Mouse (Mus musculus): ENCODE results near the gene Ackr1. TPM values are rescaled to one million over a fixed set of nuclear protein-coding genes. Genes with fewer than 3 reads are reported as not detected.
"Not testable (repeated sequence)": the region's sequence is repeated elsewhere in the genome, so short reads cannot be mapped to it uniquely, and the experiment has no call there.

Ackr1 gene
- total RNA-seq, 2 experiments from 2014 or later: 81.0 to 90.2 TPM

GRCm38 (mm10) chr1:173323839-173324585, 9.5 kb downstream of the Ackr1 start:
- peak; percentile 44 to 53 for DNase-seq (ENCODE audit: extremely low spot score in 1 of 2, low spot score in 2 of 2)
- peak; percentile 97 for TF ChIP-seq CTCF (IDR thresholded peaks at IDR 0.05)
- Histone ChIP-seq H3K4me3 (no peak overlapping the region), H3K27ac (no peak overlapping the region)
- intact Hi-C loops (cut with DNase I): loop anchor here (1.0 to 5.0 kb wide), 4 partner anchors 53 to 914 kb away; no protein-coding TSS in a partner anchor

- no peak overlapping the region; the same call in 1 of the 2 replicates for H3K27ac ChIP-seq
- H3K4me3 ChIP-seq: no peak overlapping the region
- DNase-seq (ENCODE audit: extremely low spot score in 1 of 2, low spot score in 2 of 2): no peak
- intact Hi-C loops (cut with DNase I): loop anchor here (5.0 kb wide), 1 partner anchor 685 kb away; no protein-coding TSS in a partner anchor
- no peak for TF ChIP-seq CTCF (IDR thresholded peaks at IDR 0.05)
Measured at GRCm38 (mm10) chr1:173322249-173322627, 11.3 kb downstream of the Ackr1 start.

- intact Hi-C loops (cut with DNase I): loop anchor here (5.0 kb wide), 1 partner anchor 684 kb away; no protein-coding TSS in a partner anchor
- Histone ChIP-seq H3K27ac (no peak overlapping the region; the same call in 1 of the 2 replicates), H3K4me3 (no peak overlapping the region)
- no peak for DNase-seq (ENCODE audit: extremely low spot score in 1 of 2, low spot score in 2 of 2)
- TF ChIP-seq CTCF (IDR thresholded peaks at IDR 0.05): no peak
Measured at GRCm38 (mm10) chr1:173321593-173322248, 11.8 kb downstream of the Ackr1 start.

- no peak overlapping the region for H3K4me3 ChIP-seq
- intact Hi-C loops (cut with DNase I): loop anchor here (10.0 kb wide), 1 partner anchor 947 kb away; no protein-coding TSS in a partner anchor
- TF ChIP-seq CTCF (IDR thresholded peaks at IDR 0.05): no peak
- H3K27ac ChIP-seq: no peak overlapping the region
- DNase-seq (ENCODE audit: extremely low spot score in 1 of 2, low spot score in 2 of 2): no peak
Measured at GRCm38 (mm10) chr1:173317925-173318477, 15.5 kb downstream of the Ackr1 start.

DNA sequence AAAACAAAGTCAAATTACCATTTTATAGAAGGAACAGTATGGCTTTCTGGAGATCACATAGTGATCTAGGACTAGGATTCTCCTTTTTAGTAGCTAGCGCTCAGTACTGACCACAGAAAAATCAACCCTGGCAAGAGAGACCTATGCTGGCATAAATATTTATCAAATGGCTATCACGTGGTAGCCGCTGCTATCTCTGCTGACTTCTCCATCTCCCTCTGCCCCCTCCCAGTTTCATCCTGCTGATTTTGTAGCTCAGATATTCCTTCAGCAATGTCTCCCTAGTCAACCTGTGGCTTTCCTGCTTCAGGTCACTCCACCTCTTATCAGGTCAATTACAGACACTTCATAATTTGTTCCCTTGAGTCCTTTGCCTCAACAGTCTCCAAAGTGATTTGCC, 17.8 kb downstream of the Ackr1 start:
- no peak for DNase-seq (ENCODE audit: extremely low spot score in 1 of 2, low spot score in 2 of 2)
- TF ChIP-seq CTCF (IDR thresholded peaks at IDR 0.05): no peak
- H3K4me3 ChIP-seq: no peak overlapping the region

GRCm38 (mm10) chr1:173313535-173314050, 20.0 kb downstream of the Ackr1 start:
- not testable (repeated sequence) for H3K27ac ChIP-seq; DNase-seq (ENCODE audit: extremely low spot score in 1 of 2, low spot score in 2 of 2); H3K4me3 ChIP-seq
- intact Hi-C loops (cut with DNase I): loop anchor here (10.0 kb wide), 1 partner anchor 951 kb away; no protein-coding TSS in a partner anchor

More for the DNA sequence above, 17.8 kb downstream of the Ackr1 start:
- intact Hi-C loops (cut with DNase I): loop anchor here (10.0 kb wide), 1 partner anchor 949 kb away; no protein-coding TSS in a partner anchor
- no peak overlapping the region for H3K27ac ChIP-seq

DNA sequence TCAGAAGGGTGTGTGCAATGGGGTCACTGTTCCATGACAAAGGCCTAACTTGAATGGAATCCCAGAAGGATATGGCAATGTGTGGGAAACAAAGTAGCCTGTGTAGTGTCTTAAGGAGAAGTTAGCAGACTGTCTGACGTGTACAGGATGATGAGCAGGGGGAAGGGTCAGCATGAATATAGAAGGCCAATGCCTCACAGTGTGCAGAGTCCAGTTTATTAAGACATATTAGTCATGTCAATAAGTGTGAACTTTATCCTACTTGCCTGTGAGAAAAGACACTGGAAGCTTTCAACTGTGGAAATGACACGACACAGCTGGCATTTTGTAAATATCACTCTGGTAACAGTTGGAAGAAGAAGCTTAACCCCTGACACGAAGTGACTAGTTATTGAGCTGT, 30.8 kb downstream of the Ackr1 start:
- H3K4me3 ChIP-seq; DNase-seq (ENCODE audit: extremely low spot score in 1 of 2, low spot score in 2 of 2); intact Hi-C loops (cut with DNase I); H3K27ac ChIP-seq: not testable (repeated sequence)

Other genes starting within 250 kb of the Ackr1 start
- not detected for gene Olfr1408, start 196.4 kb downstream of the Ackr1 start, total RNA-seq (2021)
- not detected for gene Olfr1406, start 143.1 kb downstream of the Ackr1 start, total RNA-seq (2021)
- not detected for gene Olfr218, start 135.9 kb downstream of the Ackr1 start, total RNA-seq (2021)
- gene Olfr1404, start 121.4 kb downstream of the Ackr1 start, total RNA-seq (2021): not detected
- not detected for gene Fcer1a, start 106.5 kb downstream of the Ackr1 start, total RNA-seq (2021)
- not detected for gene Olfr418, start 67.7 kb downstream of the Ackr1 start, total RNA-seq (2021)
- gene Mptx2, start 56.0 kb downstream of the Ackr1 start, total RNA-seq (2021): not detected
- 1 to 10 TPM; 2.5 to 4.1 TPM for gene Aim2, start 17.1 kb upstream of the Ackr1 start, total RNA-seq (2021)
- 100 to 1,000 TPM; 437 to 438 TPM for gene Cadm3, start 33.9 kb upstream of the Ackr1 start, total RNA-seq (2021)
- gene Ifi206, start 157.3 kb upstream of the Ackr1 start, total RNA-seq (2021): not detected
- not detected for gene Ifi214, start 202.2 kb upstream of the Ackr1 start, total RNA-seq (2021)

All from left cerebral cortex, adult 2 months (tissue).